Mouse (Mus musculus): Measurements from ENCODE around the gene Otud3.

Otud3 gene

DNA sequence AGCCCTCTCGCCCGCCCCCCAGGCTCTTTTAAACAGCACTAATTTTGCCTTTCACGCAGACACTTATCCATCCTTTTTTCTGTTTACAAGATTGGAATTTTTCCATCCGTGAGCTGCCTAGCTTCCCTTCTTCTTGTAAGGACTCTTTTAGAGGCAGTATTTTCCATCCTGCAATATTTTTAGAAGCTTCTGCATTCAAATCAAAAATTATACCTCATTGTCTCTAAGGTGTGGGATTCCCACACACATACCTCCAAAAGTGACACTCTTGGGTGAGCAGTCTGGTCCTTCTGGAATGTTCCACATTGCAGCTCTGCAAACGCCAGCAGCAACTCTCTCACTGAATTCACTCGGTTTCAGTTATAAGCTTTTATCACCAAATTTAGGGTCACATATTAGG, 60.8 kb downstream of the Otud3 start:
- peak; percentile 59 for DNase-seq (ENCODE audit: low read depth, low spot score)

DNA sequence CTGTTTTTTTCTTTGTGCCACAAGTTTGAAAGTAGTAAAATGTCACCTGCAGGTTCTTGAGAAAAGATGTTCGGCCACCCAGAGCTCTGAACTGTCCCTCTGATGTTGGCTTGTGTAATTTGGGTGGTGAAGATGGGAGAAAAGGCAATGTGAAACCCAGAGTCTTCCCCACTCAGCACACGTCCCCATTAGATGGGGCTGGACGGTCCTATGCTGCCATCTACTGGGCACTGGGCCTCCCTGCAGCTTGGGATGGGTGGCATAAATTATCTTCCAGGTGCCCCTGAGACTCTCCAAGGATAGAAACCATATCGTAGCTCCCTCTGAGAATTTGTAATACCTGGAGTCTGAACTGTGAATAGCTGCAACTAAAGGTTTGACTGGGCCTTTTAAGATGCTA, 62.3 kb downstream of the Otud3 start:
- DNase-seq (ENCODE audit: low read depth, low spot score), result no peak

Data from telencephalon, adult 2 months (tissue).